Mouse (Mus musculus) liver, postnatal 0 days (tissue): Measurements from ENCODE around the gene Prss41.

Experiments
- CTCF ChIP-seq: sonication (generic); IDR thresholded peaks from 2 replicates; pipeline ENCODE4 v1.5.1; 2016; ENCODE audit warnings: antibody characterized with exemption, low read depth
- EP300 ChIP-seq: IDR thresholded peaks from 2 replicates; pipeline ENCODE4 v1.6.1; 2016; ENCODE audit warnings: antibody characterized with exemption, low read depth, mild to moderate bottlenecking

DNA sequence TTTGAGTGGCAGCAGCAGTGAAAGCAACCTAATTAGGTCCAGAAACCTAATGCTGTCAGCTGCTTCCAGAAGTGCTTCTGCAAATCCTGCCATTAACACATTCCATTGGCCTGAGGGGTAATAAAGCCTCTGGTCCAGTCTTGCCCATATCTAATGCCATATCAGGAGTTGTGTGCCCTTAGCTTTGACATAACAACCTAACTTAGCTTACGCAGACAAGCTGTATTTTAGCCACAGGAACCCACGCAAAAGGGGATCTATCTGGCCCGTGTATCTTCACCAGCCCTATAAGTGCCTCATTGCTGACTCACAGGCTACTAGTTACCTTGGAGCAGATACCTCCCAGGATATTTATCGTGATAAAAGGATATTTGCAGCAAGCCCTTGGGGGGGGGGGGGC, 18.4 kb downstream of the Prss41 start:
- TF ChIP-seq EP300 = no peak
- TF ChIP-seq CTCF = no peak
